Mouse (Mus musculus): Measurements from ENCODE around the gene Ssu72. TPM values are rescaled to one million over a fixed set of nuclear protein-coding genes. Genes with fewer than 3 reads are reported as not detected.

Ssu72 gene
- polyA plus RNA-seq, 1 experiment from 2014 or later, result 147 TPM

DNA sequence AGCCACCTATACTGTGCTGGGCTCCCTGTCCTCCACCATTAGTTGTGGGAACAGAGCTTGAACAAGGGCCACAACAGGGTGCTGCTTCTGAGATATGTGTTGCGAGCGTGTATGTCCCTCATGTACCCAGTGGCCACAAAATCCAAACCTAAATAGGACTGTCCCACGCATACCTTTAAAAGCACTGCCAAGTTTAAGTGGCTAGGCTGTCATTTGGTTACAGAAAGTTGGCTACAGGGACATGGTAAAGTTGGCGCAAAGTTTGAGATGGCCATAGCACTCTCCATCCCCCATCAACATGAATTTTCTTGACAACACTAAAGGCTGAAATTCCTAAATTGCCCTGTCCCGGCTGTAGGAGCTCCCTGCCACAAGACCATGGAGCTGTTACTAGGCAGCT is 40.5 kb downstream of the Ssu72 start:
- WGBS, result 85% methylated on average over 5 of the region's 5 CpGs
- no peak for DNase-seq (ENCODE audit: low spot score)
- peaks cover 11% of the 10 kb centered on the region for H3K36me3 ChIP-seq (replicated peaks; ENCODE audit: control insufficient read depth, insufficient read depth, low read depth, low read length)

DNA sequence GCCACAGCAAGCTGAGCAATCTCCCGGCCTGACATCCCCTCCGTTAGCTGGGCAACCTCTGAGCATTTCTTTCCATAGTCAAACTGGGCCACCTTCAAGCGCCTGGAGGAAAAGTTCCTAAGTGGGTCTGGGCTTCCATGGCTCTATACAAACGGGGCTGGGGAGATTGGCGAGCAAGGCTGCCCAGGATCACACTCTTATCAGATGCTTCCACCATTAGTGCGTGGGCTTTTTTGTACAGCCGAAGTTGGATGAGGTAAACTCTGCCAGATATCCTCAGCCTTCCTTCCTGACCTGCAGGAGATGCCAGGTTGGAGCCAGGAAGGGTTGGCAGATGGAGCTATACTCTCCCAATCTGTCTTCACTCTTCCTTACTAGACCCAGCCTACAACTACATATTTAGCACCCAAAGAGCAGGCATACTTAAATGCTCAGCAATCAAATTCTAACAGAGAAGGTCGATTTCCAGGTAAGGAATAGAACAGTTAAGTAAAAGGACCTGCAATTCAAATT is 41.5 kb downstream of the Ssu72 start:
- no peak for DNase-seq (ENCODE audit: low spot score)
- Histone ChIP-seq H3K27ac (replicated peaks; ENCODE audit: low read depth, low read length) (no peak overlapping the region), H3K4me1 (ENCODE audit: control insufficient read depth, insufficient read depth, low read length) (no peaks in the 10 kb centered on the region), H3K9me3 (replicated peaks; ENCODE audit: control insufficient read depth, low read length) (no peaks in the 10 kb centered on the region), H3K4me3 (ENCODE audit: low read depth, low read length) (no peak overlapping the region), H3K9ac (replicated peaks; ENCODE audit: low read length) (no peak overlapping the region), H3K27me3 (ENCODE audit: control insufficient read depth, insufficient read depth, low read length) (no peaks in the 10 kb centered on the region), H3K36me3 (replicated peaks; ENCODE audit: control insufficient read depth, insufficient read depth, low read depth, low read length) (peaks cover 17% of the 10 kb centered on the region), H3K4me2 (ENCODE audit: low read depth, low read length) (no peak overlapping the region)
- no peak for ATAC-seq (replicated peaks; ENCODE audit: insufficient number of reproducible peaks, low FRiP score, low TSS enrichment, low read depth)
- WGBS, result 86% methylated on average over 8 of the region's 8 CpGs

More for the DNA sequence above, 40.5 kb downstream of the Ssu72 start:
- Histone ChIP-seq H3K4me2 (ENCODE audit: low read depth, low read length) (no peak overlapping the region), H3K9me3 (replicated peaks; ENCODE audit: control insufficient read depth, low read length) (no peaks in the 10 kb centered on the region), H3K9ac (replicated peaks; ENCODE audit: low read length) (no peak overlapping the region), H3K27me3 (ENCODE audit: control insufficient read depth, insufficient read depth, low read length) (no peaks in the 10 kb centered on the region), H3K4me1 (ENCODE audit: control insufficient read depth, insufficient read depth, low read length) (no peaks in the 10 kb centered on the region), H3K27ac (replicated peaks; ENCODE audit: low read depth, low read length) (no peak overlapping the region), H3K4me3 (ENCODE audit: low read depth, low read length) (no peak overlapping the region)
- ATAC-seq (replicated peaks; ENCODE audit: insufficient number of reproducible peaks, low FRiP score, low TSS enrichment, low read depth), result no peak

- ATAC-seq (replicated peaks; ENCODE audit: insufficient number of reproducible peaks, low FRiP score, low TSS enrichment, low read depth) (no peak), DNase-seq (ENCODE audit: low spot score) (no peak)
- H3K4me3 ChIP-seq (ENCODE audit: low read depth, low read length), result no peak overlapping the region
- WGBS, result 89% methylated on average over 17 of the region's 17 CpGs
- no peaks in the 10 kb centered on the region for H3K4me1 ChIP-seq (ENCODE audit: control insufficient read depth, insufficient read depth, low read length)
- H3K9me3 ChIP-seq (replicated peaks; ENCODE audit: control insufficient read depth, low read length), result no peaks in the 10 kb centered on the region
- no peaks in the 10 kb centered on the region for H3K27me3 ChIP-seq (ENCODE audit: control insufficient read depth, insufficient read depth, low read length)
- H3K9ac ChIP-seq (replicated peaks; ENCODE audit: low read length), result no peak overlapping the region
- H3K36me3 ChIP-seq (replicated peaks; ENCODE audit: control insufficient read depth, insufficient read depth, low read depth, low read length), result peaks cover 17% of the 10 kb centered on the region
- no peak overlapping the region for H3K27ac ChIP-seq (replicated peaks; ENCODE audit: low read depth, low read length)
- no peak overlapping the region for H3K4me2 ChIP-seq (ENCODE audit: low read depth, low read length)
Measured at GRCm38 (mm10) chr4:155746575-155747490, 42.2 kb downstream of the Ssu72 start.

DNA sequence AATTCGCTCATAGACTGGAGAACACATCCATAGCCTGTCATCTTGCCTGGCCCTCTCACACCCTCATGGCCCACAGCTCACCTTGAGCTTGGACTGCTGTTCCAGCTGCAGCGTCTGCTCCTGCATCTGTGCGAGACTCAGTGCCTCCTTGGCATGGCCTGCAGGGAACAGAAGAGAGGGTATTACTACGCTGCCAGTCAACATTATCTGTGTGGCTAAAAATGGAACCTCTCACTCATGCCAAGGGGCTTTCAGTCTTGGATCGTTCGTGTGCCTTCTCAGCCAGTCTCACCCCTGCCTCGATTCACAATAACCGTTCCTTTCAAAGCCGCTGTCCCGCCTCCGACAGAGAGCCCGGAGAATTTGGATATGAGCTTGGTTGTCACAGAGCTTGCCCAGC is 52.4 kb downstream of the Ssu72 start:
- Histone ChIP-seq H3K4me2 (ENCODE audit: low read depth, low read length) (no peak overlapping the region), H3K4me3 (ENCODE audit: low read depth, low read length) (no peak overlapping the region), H3K9me3 (replicated peaks; ENCODE audit: control insufficient read depth, low read length) (no peaks in the 10 kb centered on the region), H3K27ac (replicated peaks; ENCODE audit: low read depth, low read length) (no peak overlapping the region), H3K4me1 (ENCODE audit: control insufficient read depth, insufficient read depth, low read length) (no peaks in the 10 kb centered on the region; the same call in none of the 2 replicates), H3K36me3 (replicated peaks; ENCODE audit: control insufficient read depth, insufficient read depth, low read depth, low read length) (peaks cover 9% of the 10 kb centered on the region), H3K9ac (replicated peaks; ENCODE audit: low read length) (no peak overlapping the region), H3K27me3 (ENCODE audit: control insufficient read depth, insufficient read depth, low read length) (no peaks in the 10 kb centered on the region)
- 92% methylated on average over 12 of the region's 12 CpGs for WGBS
- DNase-seq (ENCODE audit: low spot score), result no peak
- ATAC-seq (replicated peaks; ENCODE audit: insufficient number of reproducible peaks, low FRiP score, low TSS enrichment, low read depth), result no peak

DNA sequence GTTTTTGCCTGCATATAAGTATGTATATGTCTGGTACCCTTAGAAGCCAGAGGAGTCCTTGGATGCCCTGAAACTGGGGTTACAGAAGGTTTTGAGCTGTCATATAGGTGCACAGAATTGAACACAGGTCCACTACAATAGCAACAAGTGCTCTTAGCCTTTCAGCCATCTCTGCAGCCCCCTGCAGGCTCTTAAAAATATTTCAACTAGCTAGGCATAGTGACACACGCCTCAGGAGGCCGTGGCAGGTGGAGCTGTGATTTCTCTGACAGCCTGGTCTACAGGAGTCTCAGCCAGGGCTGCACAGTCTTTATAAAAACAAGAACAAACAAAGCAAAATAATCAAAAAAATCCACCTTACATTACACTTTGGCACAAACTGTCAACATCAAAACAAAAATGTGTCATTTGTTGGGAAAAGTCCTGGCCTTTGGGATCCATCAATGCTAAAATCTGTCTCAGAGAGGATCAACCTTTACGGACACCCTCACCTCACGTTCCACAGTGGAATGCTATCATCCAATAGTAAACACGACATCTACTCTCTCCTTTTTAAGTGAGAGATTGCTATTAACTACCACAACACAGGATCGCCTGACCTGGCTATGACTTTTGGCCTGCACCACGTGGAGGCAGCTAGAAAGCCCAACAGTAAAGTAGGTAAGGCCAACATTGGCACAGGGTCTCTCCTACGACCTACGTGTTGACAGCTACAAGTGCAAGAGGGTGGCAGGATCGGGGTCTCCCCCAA is 55.4 kb downstream of the Ssu72 start:
- WGBS, result 4% methylated on average over 10 of the region's 10 CpGs

GRCm38 (mm10) chr4:155760613-155761355 is 56.2 kb downstream of the Ssu72 start, which contains the start of gene Atad3a:
Gene Atad3a (minus strand): TSS chr4:155761093.
- DNase-seq (ENCODE audit: low spot score) (peak; percentile 97), ATAC-seq (replicated peaks; ENCODE audit: insufficient number of reproducible peaks, low FRiP score, low TSS enrichment, low read depth) (peak; percentile 95)
- H3K27me3 ChIP-seq (ENCODE audit: control insufficient read depth, insufficient read depth, low read length), result no peaks in the 10 kb centered on the region
- no peaks in the 10 kb centered on the region; the same call in none of the 2 replicates for H3K4me1 ChIP-seq (ENCODE audit: control insufficient read depth, insufficient read depth, low read length)
- H3K27ac ChIP-seq (replicated peaks; ENCODE audit: low read depth, low read length), result peak within 1 kb of the TSS; percentile 0; the same call in 1 of the 2 replicates
- H3K4me3 ChIP-seq (ENCODE audit: low read depth, low read length), result peak within 1 kb of the TSS; percentile 88
- under 1% methylated on average over 66 of the region's 68 CpGs for WGBS
- peak within 1 kb of the TSS; percentile 70 for H3K9ac ChIP-seq (replicated peaks; ENCODE audit: low read length)
- peaks cover 4% of the 10 kb centered on the region for H3K36me3 ChIP-seq (replicated peaks; ENCODE audit: control insufficient read depth, insufficient read depth, low read depth, low read length)
- H3K4me2 ChIP-seq (ENCODE audit: low read depth, low read length), result peak within 1 kb of the TSS; percentile 87
- no peaks in the 10 kb centered on the region for H3K9me3 ChIP-seq (replicated peaks; ENCODE audit: control insufficient read depth, low read length)

More for the DNA sequence above, 55.4 kb downstream of the Ssu72 start:
- H3K27ac ChIP-seq (replicated peaks; ENCODE audit: low read depth, low read length), result no peak overlapping the region; the same call in 1 of the 2 replicates
- H3K27me3 ChIP-seq (ENCODE audit: control insufficient read depth, insufficient read depth, low read length), result no peaks in the 10 kb centered on the region
- DNase-seq (ENCODE audit: low spot score), result peak; percentile 59
- H3K9me3 ChIP-seq (replicated peaks; ENCODE audit: control insufficient read depth, low read length), result no peaks in the 10 kb centered on the region
- peak overlapping the region; percentile 88 for H3K4me3 ChIP-seq (ENCODE audit: low read depth, low read length)
- H3K9ac ChIP-seq (replicated peaks; ENCODE audit: low read length), result peak overlapping the region; percentile 70
- peaks cover 4% of the 10 kb centered on the region for H3K36me3 ChIP-seq (replicated peaks; ENCODE audit: control insufficient read depth, insufficient read depth, low read depth, low read length)
- H3K4me1 ChIP-seq (ENCODE audit: control insufficient read depth, insufficient read depth, low read length), result no peaks in the 10 kb centered on the region; the same call in none of the 2 replicates
- ATAC-seq (replicated peaks; ENCODE audit: insufficient number of reproducible peaks, low FRiP score, low TSS enrichment, low read depth), result no peak
- H3K4me2 ChIP-seq (ENCODE audit: low read depth, low read length), result peak overlapping the region; percentile 87

DNA sequence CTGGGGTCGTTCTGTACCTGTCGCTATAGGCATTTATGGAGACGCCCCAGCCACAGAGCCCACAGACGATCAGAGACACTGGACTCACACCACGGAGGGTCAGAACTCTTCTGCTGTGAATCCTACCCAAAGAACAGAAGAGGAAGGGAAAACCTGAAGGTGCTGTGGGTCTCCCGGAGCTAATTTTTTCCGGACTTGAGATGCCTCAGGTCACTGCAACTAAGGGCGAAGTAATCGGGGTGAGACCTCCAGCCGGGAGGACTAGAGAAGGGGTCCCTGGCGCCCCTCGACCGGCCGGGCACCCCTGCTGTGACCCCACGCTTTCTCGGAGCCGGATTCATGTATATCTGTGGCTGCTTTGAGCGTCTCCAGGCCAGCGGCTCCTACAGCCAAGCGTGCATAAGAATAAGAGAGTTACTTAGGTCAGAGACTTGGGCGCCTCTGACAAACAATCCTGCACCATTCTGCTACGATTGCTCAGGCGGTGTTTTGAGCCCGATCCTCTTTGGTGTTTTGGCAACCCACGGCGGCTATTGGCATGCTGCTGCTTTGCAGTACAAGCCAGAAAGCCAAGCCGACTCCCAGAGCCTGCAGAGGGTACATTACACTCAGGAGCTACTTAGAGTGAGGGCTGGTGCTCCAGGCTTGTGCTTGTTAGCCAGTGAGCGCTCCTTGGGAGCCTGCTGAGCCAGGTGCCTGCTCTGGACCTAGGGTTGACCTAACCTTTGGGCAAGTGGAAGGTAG is 56.9 kb downstream of the Ssu72 start:
- no peak for DNase-seq (ENCODE audit: low spot score)
- H3K9me3 ChIP-seq (replicated peaks; ENCODE audit: control insufficient read depth, low read length), result no peaks in the 10 kb centered on the region
- WGBS, result 2% methylated on average over 28 of the region's 28 CpGs

More for the DNA sequence above, 56.9 kb downstream of the Ssu72 start:
- Histone ChIP-seq H3K4me3 (ENCODE audit: low read depth, low read length) (peak overlapping the region; percentile 88), H3K4me1 (ENCODE audit: control insufficient read depth, insufficient read depth, low read length) (no peaks in the 10 kb centered on the region; the same call in none of the 2 replicates), H3K27me3 (ENCODE audit: control insufficient read depth, insufficient read depth, low read length) (no peaks in the 10 kb centered on the region), H3K36me3 (replicated peaks; ENCODE audit: control insufficient read depth, insufficient read depth, low read depth, low read length) (no peaks in the 10 kb centered on the region; the same call in 1 of the 2 replicates), H3K27ac (replicated peaks; ENCODE audit: low read depth, low read length) (0 out of 2 replicates have a peak overlapping the region, but pooled peaks have one; percentile 0), H3K4me2 (ENCODE audit: low read depth, low read length) (peak overlapping the region; percentile 87), H3K9ac (replicated peaks; ENCODE audit: low read length) (peak overlapping the region; percentile 61)
- 0 out of 2 replicates have a peak, but pooled peaks have one; percentile 12 for ATAC-seq (replicated peaks; ENCODE audit: insufficient number of reproducible peaks, low FRiP score, low TSS enrichment, low read depth)

Measured in embryonic facial prominence, embryonic 11.5 days (tissue).